Mouse (Mus musculus): ENCODE measurements around the gene Psma4. TPM values are rescaled to one million over a fixed set of nuclear protein-coding genes. Genes with fewer than 3 reads are reported as not detected.

Psma4 gene
- polyA plus RNA-seq, 1 experiment from 2014 or later: 294 TPM

DNA sequence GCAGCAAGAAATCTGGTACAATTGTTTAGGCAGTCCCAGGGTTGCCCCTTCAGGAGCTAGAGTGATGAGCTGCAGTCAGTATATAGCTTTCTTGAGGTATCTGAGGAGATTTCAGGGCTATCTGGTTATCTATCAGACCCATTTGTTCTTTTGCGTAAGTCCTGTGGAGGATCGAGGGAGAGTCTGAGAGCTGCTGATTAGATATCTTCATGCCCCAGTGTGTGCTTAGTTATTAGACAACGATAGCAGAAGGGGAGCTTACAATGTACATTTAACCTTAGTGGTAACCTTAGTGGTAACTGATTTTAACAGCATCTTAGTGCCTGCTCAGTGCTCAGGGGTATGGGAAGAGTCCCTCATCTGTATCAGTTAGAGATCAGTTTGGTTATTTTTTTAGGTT lies 45.1 kb downstream of the Psma4 start:
- H3K4me2 ChIP-seq: no peak overlapping the region
- no peak overlapping the region for H3K4me3 ChIP-seq (replicated peaks)
- WGBS: 94% methylated on average over 3 of the region's 3 CpGs
- H3K36me3 ChIP-seq (replicated peaks): no peaks in the 10 kb centered on the region
- ATAC-seq (ENCODE audit: low FRiP score): no peak
- H3K27ac ChIP-seq: no peak overlapping the region
- no peak overlapping the region for H3K9ac ChIP-seq
- H3K4me1 ChIP-seq: no peaks in the 10 kb centered on the region
- H3K27me3 ChIP-seq: no peaks in the 10 kb centered on the region
- H3K9me3 ChIP-seq: no peaks in the 10 kb centered on the region

DNA sequence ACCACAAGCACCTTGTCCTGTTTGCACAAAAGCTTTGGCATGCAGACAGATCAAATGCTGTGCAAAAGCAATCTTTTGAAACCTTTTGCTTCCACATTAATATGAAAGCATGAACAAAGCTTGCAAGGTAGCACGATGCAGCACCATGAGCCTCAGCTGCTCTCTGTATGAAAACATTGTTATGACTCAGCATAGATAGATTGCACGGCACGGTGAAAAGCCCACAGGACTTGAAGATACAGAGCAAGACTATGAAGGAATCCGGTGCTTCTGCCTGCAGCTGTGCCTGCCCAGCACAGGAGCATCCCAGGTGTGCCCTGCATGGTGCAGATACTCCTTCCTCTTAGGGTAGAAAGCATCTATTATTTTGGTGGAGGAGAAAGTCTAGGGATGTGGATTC lies 53.0 kb downstream of the Psma4 start:
- ATAC-seq (ENCODE audit: low FRiP score): no peak
- WGBS: 74% methylated on average over 4 of the region's 4 CpGs
- H3K27ac ChIP-seq: no peak overlapping the region

More for the DNA sequence above, 53.0 kb downstream of the Psma4 start:
- no peak overlapping the region for H3K4me2 ChIP-seq
- no peak overlapping the region for H3K9ac ChIP-seq
- no peaks in the 10 kb centered on the region for H3K27me3 ChIP-seq
- no peaks in the 10 kb centered on the region for H3K4me1 ChIP-seq
- no peak overlapping the region for H3K4me3 ChIP-seq (replicated peaks)
- H3K36me3 ChIP-seq (replicated peaks): no peaks in the 10 kb centered on the region
- no peaks in the 10 kb centered on the region for H3K9me3 ChIP-seq

Other genes starting within 250 kb of the Psma4 start
- 140 and 142 TPM in 2 replicates for gene Wdr61, start 216.3 kb upstream of the Psma4 start, polyA plus RNA-seq (2016; fragmentation: Nextera tagmentation; extraction: Ambion mirVana)
- 106 and 133 TPM in 2 replicates for gene Crabp1, start 186.0 kb upstream of the Psma4 start, polyA plus RNA-seq (2016; fragmentation: Nextera tagmentation; extraction: Ambion mirVana)
- gene Ireb2, start 87.0 kb upstream of the Psma4 start, polyA plus RNA-seq (2016; fragmentation: Nextera tagmentation; extraction: Ambion mirVana): 70.1 and 71.3 TPM in 2 replicates
- 4.2 and 4.7 TPM in 2 replicates for gene Hykk, start 33.5 kb upstream of the Psma4 start, polyA plus RNA-seq (2016; fragmentation: Nextera tagmentation; extraction: Ambion mirVana)
- 0.91 and 1.1 TPM in 2 replicates for gene AY074887, start 208 bp downstream of the Psma4 start, polyA plus RNA-seq (2016; fragmentation: Nextera tagmentation; extraction: Ambion mirVana)
- 1.2 and 1.6 TPM in 2 replicates for gene Chrna5, start 30.1 kb downstream of the Psma4 start, polyA plus RNA-seq (2016; fragmentation: Nextera tagmentation; extraction: Ambion mirVana)
- 6.7 and 7.7 TPM in 2 replicates for gene Chrna3, start 75.8 kb downstream of the Psma4 start, polyA plus RNA-seq (2016; fragmentation: Nextera tagmentation; extraction: Ambion mirVana)
- gene Chrnb4, start 98.0 kb downstream of the Psma4 start, polyA plus RNA-seq (2016; fragmentation: Nextera tagmentation; extraction: Ambion mirVana): 1.2 TPM in 2 replicates
- gene Ube2q2, start 198.1 kb downstream of the Psma4 start, polyA plus RNA-seq (2016; fragmentation: Nextera tagmentation; extraction: Ambion mirVana): 44.8 and 46.5 TPM in 2 replicates

Measured in forebrain, embryonic 12.5 days (tissue).